Mouse (Mus musculus): ENCODE data around the gene Myocd. TPM values are rescaled to one million over a fixed set of nuclear protein-coding genes. Genes with fewer than 3 reads are reported as not detected.

The Myocd gene
- polyA plus RNA-seq, 1 experiment from 2014 or later = 1.0 TPM

DNA sequence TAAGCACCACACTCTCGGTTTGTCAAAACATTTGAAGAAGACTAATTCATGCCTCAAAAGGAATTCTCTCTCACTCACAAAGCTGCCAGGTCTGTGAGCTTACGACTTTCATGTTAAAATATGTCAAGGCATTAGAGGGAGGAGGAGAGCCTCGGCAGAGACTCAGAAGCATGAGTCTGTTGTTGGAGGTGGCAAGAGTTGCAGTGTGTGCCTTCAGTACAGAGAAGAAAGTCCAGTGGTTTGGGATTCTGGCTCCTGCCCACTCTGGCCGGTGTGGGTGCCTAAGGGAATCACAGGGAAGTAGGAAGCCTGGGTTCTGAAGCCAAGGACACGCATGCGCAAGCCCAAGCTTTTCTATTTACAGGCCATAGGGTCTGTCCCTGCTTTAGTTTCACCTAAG lies 14.2 kb downstream of the Myocd start:
- Histone ChIP-seq H3K4me1 (no peaks in the 10 kb centered on the region), H3K27me3 (no peaks in the 10 kb centered on the region), H3K4me3 (no peak overlapping the region), H3K9me3 (no peaks in the 10 kb centered on the region), H3K27ac (replicated peaks) (no peak overlapping the region), H3K36me3 (no peaks in the 10 kb centered on the region), H3K4me2 (replicated peaks) (no peak overlapping the region), H3K9ac (replicated peaks) (no peak overlapping the region)
- ATAC-seq (ENCODE audit: low FRiP score, low read depth) = no peak
- 74% methylated on average over 6 of the region's 6 CpGs for WGBS

GRCm38 (mm10) chr11:65250366-65250765 lies 19.4 kb downstream of the Myocd start:
- Histone ChIP-seq H3K27me3 (no peaks in the 10 kb centered on the region), H3K4me2 (replicated peaks) (no peak overlapping the region), H3K27ac (replicated peaks) (no peak overlapping the region), H3K4me1 (no peaks in the 10 kb centered on the region), H3K36me3 (no peaks in the 10 kb centered on the region), H3K9ac (replicated peaks) (no peak overlapping the region), H3K9me3 (no peaks in the 10 kb centered on the region), H3K4me3 (no peak overlapping the region)
- ATAC-seq (ENCODE audit: low FRiP score, low read depth) = no peak
- WGBS = 93% methylated on average over 4 of the region's 4 CpGs

- no peak overlapping the region for H3K4me2 ChIP-seq (replicated peaks)
- 84% methylated on average over 8 of the region's 8 CpGs for WGBS
Measured at GRCm38 (mm10) chr11:65246301-65247054, 23.3 kb downstream of the Myocd start.

DNA sequence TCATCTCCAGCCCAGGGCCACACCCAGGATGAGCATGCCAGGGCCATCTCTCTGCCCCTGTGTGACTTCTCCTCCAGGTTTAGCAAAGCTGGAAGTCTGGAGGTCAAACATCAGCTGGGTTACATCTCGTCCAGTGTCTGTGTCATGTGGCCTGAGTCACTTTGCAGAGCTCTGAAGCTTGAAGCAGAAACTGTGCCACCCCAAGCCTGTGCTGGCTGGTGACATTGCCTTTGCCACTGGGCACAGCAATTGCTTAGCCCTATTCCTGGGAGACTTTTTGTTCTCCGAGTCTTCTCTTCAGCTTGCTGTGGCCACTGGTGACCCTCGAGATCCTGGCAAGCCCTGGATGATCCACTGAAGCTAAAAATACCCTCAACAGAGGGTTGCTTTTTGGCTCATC lies 26.2 kb downstream of the Myocd start:
- no peaks in the 10 kb centered on the region for H3K9me3 ChIP-seq
- H3K4me3 ChIP-seq = no peak overlapping the region
- WGBS = 79% methylated on average over 3 of the region's 3 CpGs
- no peaks in the 10 kb centered on the region for H3K27me3 ChIP-seq
- H3K4me2 ChIP-seq (replicated peaks) = no peak overlapping the region
- no peak overlapping the region for H3K9ac ChIP-seq (replicated peaks)
- ATAC-seq (ENCODE audit: low FRiP score, low read depth) = no peak
- H3K27ac ChIP-seq (replicated peaks) = no peak overlapping the region
- H3K36me3 ChIP-seq = no peaks in the 10 kb centered on the region
- H3K4me1 ChIP-seq = no peaks in the 10 kb centered on the region

More at GRCm38 (mm10) chr11:65246301-65247054, 23.3 kb downstream of the Myocd start:
- no peak for ATAC-seq (ENCODE audit: low FRiP score, low read depth)
- no peaks in the 10 kb centered on the region for H3K27me3 ChIP-seq
- H3K9ac ChIP-seq (replicated peaks) = no peak overlapping the region
- H3K9me3 ChIP-seq = no peaks in the 10 kb centered on the region
- H3K4me3 ChIP-seq = no peak overlapping the region
- H3K27ac ChIP-seq (replicated peaks) = no peak overlapping the region
- no peaks in the 10 kb centered on the region for H3K4me1 ChIP-seq
- H3K36me3 ChIP-seq = no peaks in the 10 kb centered on the region

DNA sequence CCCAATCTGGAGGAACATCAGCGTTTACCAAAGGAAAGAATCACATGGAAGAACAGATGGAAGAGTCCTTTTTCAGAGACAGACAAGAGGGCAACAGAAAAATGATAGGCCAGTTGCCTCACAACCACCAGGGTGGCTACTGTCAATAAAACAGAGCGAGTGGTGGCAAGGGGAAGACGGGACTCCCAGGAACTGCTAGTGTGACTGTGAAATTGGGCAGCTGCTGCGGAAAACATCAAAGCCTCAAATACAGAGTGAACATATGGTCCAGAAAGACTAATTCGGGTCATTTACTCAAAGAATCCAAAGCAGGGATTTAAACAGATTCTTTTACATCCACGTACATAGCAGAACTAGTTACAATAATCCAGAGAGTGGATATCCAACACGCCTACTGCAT lies 29.3 kb downstream of the Myocd start:
- no peaks in the 10 kb centered on the region for H3K9me3 ChIP-seq
- no peaks in the 10 kb centered on the region for H3K4me1 ChIP-seq
- H3K27me3 ChIP-seq = no peaks in the 10 kb centered on the region
- no peak for ATAC-seq (ENCODE audit: low FRiP score, low read depth)
- H3K36me3 ChIP-seq = no peaks in the 10 kb centered on the region
- 64% methylated on average over 7 of the region's 7 CpGs for WGBS
- no peak overlapping the region for H3K4me2 ChIP-seq (replicated peaks)
- H3K9ac ChIP-seq (replicated peaks) = no peak overlapping the region
- H3K27ac ChIP-seq (replicated peaks) = no peak overlapping the region
- H3K4me3 ChIP-seq = no peak overlapping the region

DNA sequence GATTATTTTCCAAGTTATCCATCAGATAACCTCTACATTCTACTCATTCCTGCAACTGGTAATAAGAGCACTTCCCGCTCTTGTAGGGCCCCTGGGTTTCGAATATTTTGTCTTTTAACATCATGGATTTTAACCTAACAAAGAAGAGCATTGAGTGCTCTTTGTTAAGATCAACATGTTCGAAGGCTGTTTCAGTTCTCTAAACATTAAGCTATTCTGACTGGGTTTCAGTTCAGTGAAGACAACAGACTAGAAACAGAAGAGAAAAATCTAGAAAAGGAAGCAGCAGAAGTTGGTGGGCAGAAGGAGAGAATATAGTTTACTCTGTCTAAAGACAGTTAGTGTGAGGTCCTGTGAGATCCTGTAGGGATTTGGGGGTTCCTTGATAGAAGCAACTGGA lies 31.9 kb downstream of the Myocd start:
- ATAC-seq (ENCODE audit: low FRiP score, low read depth) = no peak
- 80% methylated on average over 3 of the region's 3 CpGs for WGBS
- no peak overlapping the region for H3K27ac ChIP-seq (replicated peaks)
- 0 out of 2 replicates have a peak, but pooled peaks cover 7% of the 10 kb centered on the region for H3K4me1 ChIP-seq
- no peak overlapping the region for H3K4me2 ChIP-seq (replicated peaks)
- H3K27me3 ChIP-seq = no peaks in the 10 kb centered on the region
- no peak overlapping the region for H3K9ac ChIP-seq (replicated peaks)
- H3K9me3 ChIP-seq = no peaks in the 10 kb centered on the region
- no peaks in the 10 kb centered on the region for H3K36me3 ChIP-seq
- no peak overlapping the region for H3K4me3 ChIP-seq

DNA sequence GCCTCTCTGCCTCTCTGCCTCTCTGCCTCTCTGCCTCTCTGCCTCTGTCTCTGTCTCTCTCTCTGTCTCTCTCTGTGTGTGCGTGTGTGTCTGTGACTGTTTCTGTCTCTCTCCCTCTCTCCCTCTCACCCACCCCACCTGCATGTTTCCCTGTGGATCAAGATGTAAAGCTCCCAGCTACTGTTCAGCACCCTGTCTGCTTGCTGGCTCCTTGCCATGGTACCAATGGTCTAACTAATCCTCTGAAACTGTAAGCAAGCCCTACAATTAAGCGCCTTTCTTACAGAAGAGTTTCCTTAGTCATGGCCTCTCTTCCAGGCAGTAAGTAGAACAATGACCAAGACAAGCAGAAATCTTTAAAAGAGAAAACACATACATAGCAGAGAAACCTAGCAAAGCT lies 32.9 kb downstream of the Myocd start:
- no peaks in the 10 kb centered on the region for H3K36me3 ChIP-seq
- H3K4me1 ChIP-seq = 0 out of 2 replicates have a peak, but pooled peaks cover 7% of the 10 kb centered on the region
- no peaks in the 10 kb centered on the region for H3K27me3 ChIP-seq
- no peak overlapping the region for H3K4me2 ChIP-seq (replicated peaks)
- H3K9ac ChIP-seq (replicated peaks) = no peak overlapping the region
- no peaks in the 10 kb centered on the region for H3K9me3 ChIP-seq
- H3K4me3 ChIP-seq = no peak overlapping the region
- no peak overlapping the region for H3K27ac ChIP-seq (replicated peaks)
- ATAC-seq (ENCODE audit: low FRiP score, low read depth) = no peak
- 83% methylated on average over 2 of the region's 2 CpGs for WGBS

- Histone ChIP-seq H3K4me2 (replicated peaks) (no peak overlapping the region), H3K9ac (replicated peaks) (no peak overlapping the region), H3K27ac (replicated peaks) (no peak overlapping the region), H3K4me3 (no peak overlapping the region), H3K36me3 (no peaks in the 10 kb centered on the region), H3K27me3 (no peaks in the 10 kb centered on the region), H3K4me1 (0 out of 2 replicates have a peak, but pooled peaks cover 7% of the 10 kb centered on the region), H3K9me3 (no peaks in the 10 kb centered on the region)
- 35% methylated on average over 2 of the region's 2 CpGs for WGBS
- ATAC-seq (ENCODE audit: low FRiP score, low read depth) = no peak
Measured at GRCm38 (mm10) chr11:65235374-65235773, 34.4 kb downstream of the Myocd start.

DNA sequence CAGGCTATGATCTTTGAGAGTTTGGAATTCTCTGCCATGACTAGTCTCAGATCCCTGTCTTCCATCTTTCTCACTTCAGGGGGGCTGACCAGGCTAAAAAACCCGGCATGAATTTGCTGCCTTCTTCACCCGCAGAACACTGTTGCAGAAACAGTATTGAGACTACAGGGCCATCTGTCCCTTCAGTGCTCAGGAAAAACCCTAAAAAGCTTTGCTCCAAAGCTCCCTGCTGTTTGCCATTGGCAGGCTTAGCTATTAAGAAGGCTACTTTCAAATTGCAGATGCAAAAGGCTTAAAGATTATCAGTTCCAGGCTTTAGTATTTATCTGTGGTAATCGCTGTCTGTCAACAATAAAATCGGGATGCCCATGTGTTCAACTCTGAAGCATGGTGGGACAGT lies 38.0 kb downstream of the Myocd start:
- WGBS = 54% methylated on average over 4 of the region's 4 CpGs
- Histone ChIP-seq H3K4me2 (replicated peaks) (no peak overlapping the region), H3K9me3 (no peaks in the 10 kb centered on the region), H3K27me3 (no peaks in the 10 kb centered on the region), H3K27ac (replicated peaks) (no peak overlapping the region), H3K4me3 (no peak overlapping the region), H3K4me1 (0 out of 2 replicates have a peak, but pooled peaks cover 7% of the 10 kb centered on the region), H3K9ac (replicated peaks) (no peak overlapping the region), H3K36me3 (no peaks in the 10 kb centered on the region)
- no peak for ATAC-seq (ENCODE audit: low FRiP score, low read depth)

DNA sequence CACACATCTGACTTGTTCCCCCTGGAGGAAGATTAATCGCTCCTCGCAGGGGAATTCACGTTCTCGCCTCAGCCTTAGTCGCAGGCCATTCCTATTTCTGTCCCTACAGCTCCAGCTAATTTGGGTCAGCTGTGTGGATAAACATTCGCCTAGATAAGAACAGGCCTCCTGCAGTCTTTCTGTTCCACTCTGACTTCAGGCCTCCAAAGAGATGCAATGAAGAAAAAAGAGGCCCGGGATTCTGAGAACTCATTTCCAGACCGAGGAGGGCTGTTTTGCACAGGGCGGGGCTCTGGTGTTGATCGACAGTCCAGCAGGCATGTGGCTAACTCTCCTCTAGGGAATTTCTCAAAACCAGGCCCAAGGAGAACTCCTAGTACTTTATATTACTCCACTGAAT lies 43.0 kb downstream of the Myocd start:
- 55% methylated on average over 10 of the region's 10 CpGs for WGBS
- H3K36me3 ChIP-seq = no peaks in the 10 kb centered on the region
- H3K4me1 ChIP-seq = no peaks in the 10 kb centered on the region
- no peak overlapping the region for H3K27ac ChIP-seq (replicated peaks)
- no peak for ATAC-seq (ENCODE audit: low FRiP score, low read depth)
- no peaks in the 10 kb centered on the region for H3K27me3 ChIP-seq
- no peak overlapping the region for H3K9ac ChIP-seq (replicated peaks)
- H3K4me2 ChIP-seq (replicated peaks) = no peak overlapping the region
- no peak overlapping the region for H3K4me3 ChIP-seq
- no peaks in the 10 kb centered on the region for H3K9me3 ChIP-seq

DNA sequence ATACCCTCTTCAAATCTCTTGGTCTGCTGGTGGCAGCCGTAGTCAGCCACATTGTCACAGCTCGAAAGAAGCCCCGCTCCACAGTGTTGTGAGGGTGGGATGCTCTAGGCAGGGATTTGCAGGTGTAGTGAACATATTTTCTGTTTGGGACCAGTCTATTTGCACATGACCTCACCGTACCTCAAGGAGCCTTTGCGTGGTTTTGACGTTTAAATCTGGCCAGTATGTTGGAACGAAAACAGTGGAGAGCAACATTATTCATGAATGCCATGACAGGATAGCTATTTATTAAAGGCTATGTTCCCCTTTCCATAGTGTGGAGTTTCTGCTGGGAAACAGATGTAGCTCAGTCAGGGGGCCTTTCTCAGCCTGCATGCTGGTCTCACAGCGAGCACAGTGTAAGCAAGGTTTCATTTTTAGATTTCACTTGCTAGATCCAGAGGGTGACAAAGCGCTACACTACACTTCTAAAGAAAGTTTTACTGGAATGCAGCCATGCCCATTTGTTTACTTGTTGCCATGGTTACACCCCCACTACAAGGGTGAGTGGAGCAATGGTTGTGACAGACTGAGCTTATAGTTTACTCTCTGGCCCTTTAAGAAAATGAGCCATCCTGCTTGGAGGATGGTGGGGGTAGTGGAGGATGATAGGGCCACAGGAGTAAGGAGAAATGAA lies 54.7 kb downstream of the Myocd start:
- Histone ChIP-seq H3K9ac (replicated peaks) (no peak overlapping the region), H3K9me3 (no peaks in the 10 kb centered on the region), H3K4me2 (replicated peaks) (no peak overlapping the region), H3K4me3 (no peak overlapping the region), H3K36me3 (no peaks in the 10 kb centered on the region), H3K4me1 (no peaks in the 10 kb centered on the region), H3K27me3 (no peaks in the 10 kb centered on the region), H3K27ac (replicated peaks) (no peak overlapping the region)
- 0 out of 2 replicates have a peak, but pooled peaks have one; percentile 44 for ATAC-seq (ENCODE audit: low FRiP score, low read depth)
- WGBS = 71% methylated on average over 9 of the region's 9 CpGs

DNA sequence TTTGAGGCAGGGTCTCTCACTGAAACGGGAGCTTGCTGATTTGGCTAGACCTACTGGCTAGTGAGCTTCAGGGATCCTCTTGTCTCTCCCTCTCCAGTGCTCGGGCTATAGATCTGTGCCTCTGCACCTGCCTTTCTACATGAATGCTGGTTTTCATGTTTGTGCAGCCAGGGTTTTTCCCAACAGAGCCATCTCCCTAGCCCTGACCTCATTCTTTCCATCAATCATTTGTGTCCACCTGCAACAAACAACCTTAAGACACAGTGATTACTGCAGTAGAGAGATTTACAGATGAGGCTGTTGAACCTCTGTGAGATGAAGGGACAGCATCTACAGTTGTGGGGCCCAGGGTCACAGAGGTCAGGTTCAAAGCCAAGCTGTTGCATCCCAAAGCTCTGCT lies 56.0 kb downstream of the Myocd start:
- H3K4me1 ChIP-seq = no peaks in the 10 kb centered on the region
- no peak overlapping the region for H3K27ac ChIP-seq (replicated peaks)
- H3K4me2 ChIP-seq (replicated peaks) = no peak overlapping the region
- no peaks in the 10 kb centered on the region for H3K9me3 ChIP-seq
- H3K36me3 ChIP-seq = no peaks in the 10 kb centered on the region
- H3K4me3 ChIP-seq = no peak overlapping the region
- no peak for ATAC-seq (ENCODE audit: low FRiP score, low read depth)
- H3K9ac ChIP-seq (replicated peaks) = no peak overlapping the region
- no peaks in the 10 kb centered on the region for H3K27me3 ChIP-seq
- 93% methylated on average over 2 of the region's 2 CpGs for WGBS

Measured in midbrain, embryonic 12.5 days (tissue).